Comparison of ENCODE assay signal across 8 mouse cellular contexts in the genomic region with DNA sequence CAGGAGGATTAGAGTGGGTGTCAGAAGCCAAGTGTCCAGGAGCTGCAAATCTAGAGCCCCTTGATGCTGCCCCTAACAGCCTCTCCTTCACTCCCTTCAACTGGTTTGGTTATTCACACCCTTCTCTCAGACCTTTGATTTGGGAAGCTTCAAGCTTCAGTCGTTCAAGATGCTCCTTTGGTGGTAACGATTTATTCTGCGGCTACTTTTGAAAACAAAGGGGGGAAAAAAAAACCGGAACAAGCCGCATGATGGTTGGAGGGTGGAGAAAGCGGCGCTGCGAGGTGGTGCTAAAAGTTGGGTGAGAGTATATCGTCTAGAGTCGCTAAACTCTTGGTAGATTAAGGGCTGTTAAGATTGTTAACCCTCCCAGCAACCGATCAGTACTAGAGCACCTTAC. TPM values are rescaled to one million over a fixed set of nuclear protein-coding genes. Genes with fewer than 3 reads are reported as not detected.
DNase-seq lines count a peak whose midpoint lies in the region; ATAC-seq and TF ChIP-seq lines count a peak whose summit lies in the region.

No protein-coding gene starts in this region.

- no peak for TF ChIP-seq POLR2A in olfactory bulb, adult 2 months (IDR thresholded peaks at IDR 0.05; ENCODE audit: insufficient read depth, low read depth, low read length)

- ATAC-seq in neural tube, embryonic 11.5 days (ENCODE audit: insufficient read depth, low FRiP score, low TSS enrichment), result no peak
- no peak for ATAC-seq in embryonic facial prominence, embryonic 14.5 days (ENCODE audit: low read depth)
- no peak for ATAC-seq in limb, embryonic 12.5 days (ENCODE audit: insufficient number of reproducible peaks, insufficient read depth, low FRiP score, low TSS enrichment, low read depth)

- TF ChIP-seq CTCF in olfactory bulb, adult 2 months (IDR thresholded peaks at IDR 0.05; ENCODE audit: insufficient read depth, low read depth, low read length), result no peak

- H3K9ac ChIP-seq in neural tube, embryonic 11.5 days (ENCODE audit: low read length), result peak overlapping the region; percentile 62; the same call in 1 of the 2 replicates
- peak overlapping the region; percentile 78 for H3K9ac ChIP-seq in embryonic facial prominence, embryonic 14.5 days (ENCODE audit: low read depth, low read length)
- H3K9ac ChIP-seq in limb, embryonic 12.5 days (replicated peaks), result peak overlapping the region; percentile 77

- no peak for DNase-seq in neural tube, embryonic 11.5 days (ENCODE audit: low spot score)
- DNase-seq in neural tube, embryonic 10.5 days (ENCODE audit: extremely low spot score, low spot score), result no peak
- DNase-seq in embryonic facial prominence, embryonic 14.5 days (ENCODE audit: low spot score), result no peak
- no peak for DNase-seq in cerebellum, adult 11-12 months
- DNase-seq in adrenal gland, postnatal 10 days, result no peak
- no peak for DNase-seq in frontal cortex, postnatal 36 days (ENCODE audit: low spot score in 2 of 2)

- H3K9me3 ChIP-seq in neural tube, embryonic 11.5 days (ENCODE audit: control insufficient read depth, low read length), result no peaks in the 10 kb centered on the region
- no peaks in the 10 kb centered on the region for H3K9me3 ChIP-seq in embryonic facial prominence, embryonic 14.5 days (ENCODE audit: control insufficient read depth, low read length)
- no peaks in the 10 kb centered on the region for H3K9me3 ChIP-seq in limb, embryonic 12.5 days

- no peak overlapping the region for H3K27ac ChIP-seq in neural tube, embryonic 11.5 days (ENCODE audit: low read depth, low read length)
- H3K27ac ChIP-seq in embryonic facial prominence, embryonic 14.5 days (replicated peaks; ENCODE audit: low read depth, low read length), result peak overlapping the region; percentile 49; the same call in 1 of the 2 replicates
- H3K27ac ChIP-seq in limb, embryonic 12.5 days, result 0 out of 2 replicates have a peak overlapping the region, but pooled peaks have one; percentile 12
- H3K27ac ChIP-seq in olfactory bulb, adult 2 months (ENCODE audit: insufficient read depth, low read depth, low read length), result no peak overlapping the region

- peaks cover 8% of the 10 kb centered on the region; the same call in 1 of the 2 replicates for H3K4me1 ChIP-seq in neural tube, embryonic 11.5 days (ENCODE audit: control insufficient read depth, insufficient read depth, low read length)
- peaks cover 12% of the 10 kb centered on the region; the same call in 1 of the 2 replicates for H3K4me1 ChIP-seq in embryonic facial prominence, embryonic 14.5 days (ENCODE audit: control insufficient read depth, insufficient read depth, low read length)
- peaks cover 39% of the 10 kb centered on the region for H3K4me1 ChIP-seq in limb, embryonic 12.5 days (replicated peaks)
- peaks cover 14% of the 10 kb centered on the region for H3K4me1 ChIP-seq in olfactory bulb, adult 2 months (ENCODE audit: control insufficient read depth, insufficient read depth, low read length)

- peak overlapping the region; percentile 54 for H3K4me3 ChIP-seq in neural tube, embryonic 11.5 days (ENCODE audit: low read depth, low read length)
- peak overlapping the region; percentile 75 for H3K4me3 ChIP-seq in embryonic facial prominence, embryonic 14.5 days (ENCODE audit: low read depth, low read length)
- peak overlapping the region; percentile 76 for H3K4me3 ChIP-seq in limb, embryonic 12.5 days (replicated peaks)
- H3K4me3 ChIP-seq in olfactory bulb, adult 2 months (ENCODE audit: insufficient read depth, low read depth, low read length), result peak overlapping the region; percentile 68

- H3K27me3 ChIP-seq in neural tube, embryonic 11.5 days (ENCODE audit: control insufficient read depth, insufficient read depth, low read length), result peaks cover 43% of the 10 kb centered on the region
- peaks cover 39% of the 10 kb centered on the region for H3K27me3 ChIP-seq in embryonic facial prominence, embryonic 14.5 days (replicated peaks; ENCODE audit: control insufficient read depth, insufficient read depth, low read length)
- peaks cover 23% of the 10 kb centered on the region; the same call in 1 of the 2 replicates for H3K27me3 ChIP-seq in limb, embryonic 12.5 days

- 1% methylated on average over 11 of the region's 11 CpGs for WGBS in neural tube, embryonic 11.5 days
- 2% methylated on average over 11 of the region's 11 CpGs for WGBS in embryonic facial prominence, embryonic 14.5 days
- WGBS in limb, embryonic 12.5 days, result 1% methylated on average over 11 of the region's 11 CpGs
- WGBS in olfactory bulb, adult 2 months, result 12% methylated on average over 11 of the region's 11 CpGs

- H3K36me3 ChIP-seq in neural tube, embryonic 11.5 days (ENCODE audit: control insufficient read depth, insufficient read depth, low read length), result no peaks in the 10 kb centered on the region
- H3K36me3 ChIP-seq in embryonic facial prominence, embryonic 14.5 days (ENCODE audit: control insufficient read depth, insufficient read depth, low read length), result no peaks in the 10 kb centered on the region
- no peaks in the 10 kb centered on the region for H3K36me3 ChIP-seq in limb, embryonic 12.5 days

- H3K4me2 ChIP-seq in neural tube, embryonic 11.5 days (ENCODE audit: low read depth), result peak overlapping the region; percentile 94
- peak overlapping the region; percentile 98 for H3K4me2 ChIP-seq in embryonic facial prominence, embryonic 14.5 days (ENCODE audit: low read depth, low read length)
- peak overlapping the region; percentile 94 for H3K4me2 ChIP-seq in limb, embryonic 12.5 days

RNA-seq across cellular contexts. Expression of gene Plekhg3, which starts 3.5 kb away (rescaled TPM):
- polyA plus RNA-seq in neural tube, embryonic 11.5 days (2014; fragmentation: Nextera tagmentation; extraction: Ambion mirVana), result 1.5 and 1.7 TPM in 2 replicates
- 6.3 and 7.3 TPM in 2 replicates for polyA plus RNA-seq in embryonic facial prominence, embryonic 14.5 days (2014; fragmentation: Nextera tagmentation; extraction: Ambion mirVana)
- polyA plus RNA-seq in limb, embryonic 12.5 days (2016; fragmentation: Nextera tagmentation; extraction: Ambion mirVana), result 6.2 and 7.4 TPM in 2 replicates
- not detected in 2 replicates for polyA plus RNA-seq in olfactory bulb, adult 2 months (2012; ENCODE audit: insufficient read depth, insufficient read length, low replicate concordance, missing spikeins)
- 10 to 100 TPM; 21.1 to 22.0 TPM for total RNA-seq in adrenal gland, postnatal 10 days (2021)

Comparison
In these comparisons a context has a peak if more than half of its experiments do, and no peak if none do; other contexts are left out.
1. H3K27ac ChIP-seq: peak in embryonic facial prominence, embryonic 14.5 days (single experiment) and limb, embryonic 12.5 days (single experiment); none in neural tube, embryonic 11.5 days (single experiment) and olfactory bulb, adult 2 months (single experiment).
2. Peak in every context shown above with its lines, with median percentiles within 50 percentile points of each other: H3K4me2 ChIP-seq, H3K4me3 ChIP-seq and H3K9ac ChIP-seq.